Mouse (Mus musculus) kidney, adult 8-10 months (tissue): Measurements from ENCODE around the gene Slc7a1.
"Not testable (repeated sequence)": the region's sequence is repeated elsewhere in the genome, so short reads cannot be mapped to it uniquely, and the experiment has no call there.

ENCODE experiments used
- DNase-seq, 2 experiments: peaks; one replicate each; pipeline ENCODE4 v3.0.0; 2022

The Slc7a1 gene

DNA sequence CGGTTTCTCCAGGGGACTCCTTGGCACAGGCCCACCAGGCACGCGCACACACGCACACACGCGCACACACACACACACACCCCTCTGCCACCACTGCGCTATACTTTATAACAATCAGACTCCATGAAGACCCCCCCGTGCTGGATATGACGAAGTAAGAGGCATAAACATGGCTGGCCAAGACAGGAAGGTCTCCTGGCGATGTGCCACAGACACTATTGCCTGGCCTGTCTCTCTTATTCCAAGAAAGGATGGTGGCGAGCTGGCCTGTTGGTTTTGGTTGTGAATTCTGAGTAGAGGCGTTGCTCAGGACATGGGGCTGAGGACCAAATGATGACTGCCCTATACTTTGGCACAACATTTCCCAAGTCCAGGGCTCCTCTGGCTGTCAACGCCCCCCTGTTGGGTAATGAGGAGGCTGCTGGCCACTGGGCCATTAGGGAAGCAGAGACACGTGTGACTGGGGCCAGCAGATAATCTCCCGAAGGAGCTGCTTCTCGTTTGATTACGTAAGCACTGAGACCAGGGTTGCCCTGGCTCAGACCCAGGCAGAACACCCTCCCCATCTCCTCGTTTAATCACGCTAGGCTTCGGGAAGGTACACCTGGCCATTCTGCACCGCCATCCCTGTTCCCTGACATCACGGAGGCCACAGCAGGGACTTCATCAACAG lies 36.1 kb downstream of the Slc7a1 start:
- DNase-seq = no peak

DNA sequence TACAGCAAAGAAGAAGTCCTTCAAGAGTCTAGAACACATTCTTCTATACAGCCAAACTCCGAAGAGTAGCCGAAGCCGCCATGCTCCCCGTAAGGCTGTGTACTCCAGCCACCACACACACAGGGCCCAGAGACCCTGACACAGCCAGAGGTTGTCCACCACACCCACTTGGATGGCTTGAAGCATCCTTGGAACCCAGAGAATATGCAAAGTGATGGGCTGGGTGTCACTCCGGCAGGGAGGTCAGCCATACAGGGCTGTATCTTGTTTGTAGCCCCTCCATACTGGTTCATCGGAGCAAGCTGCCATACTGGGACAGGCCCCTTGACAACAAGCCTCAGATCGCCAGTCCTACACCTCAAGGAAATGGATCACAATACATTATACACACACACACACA lies 37.4 kb downstream of the Slc7a1 start:
- DNase-seq = no peak

DNA sequence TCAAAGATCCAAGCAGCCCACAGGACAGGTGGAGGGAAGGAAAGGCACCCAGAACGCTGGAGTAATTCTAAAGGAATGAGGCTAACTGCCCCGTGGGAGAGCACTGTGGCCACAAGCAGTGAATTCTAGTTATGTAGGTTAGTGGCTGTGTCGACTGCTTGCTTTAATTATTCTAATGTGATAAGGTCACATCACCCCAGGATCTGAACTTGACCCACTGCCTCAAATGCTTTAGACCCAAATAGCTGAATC lies 38.0 kb downstream of the Slc7a1 start:
- DNase-seq = no peak

DNA sequence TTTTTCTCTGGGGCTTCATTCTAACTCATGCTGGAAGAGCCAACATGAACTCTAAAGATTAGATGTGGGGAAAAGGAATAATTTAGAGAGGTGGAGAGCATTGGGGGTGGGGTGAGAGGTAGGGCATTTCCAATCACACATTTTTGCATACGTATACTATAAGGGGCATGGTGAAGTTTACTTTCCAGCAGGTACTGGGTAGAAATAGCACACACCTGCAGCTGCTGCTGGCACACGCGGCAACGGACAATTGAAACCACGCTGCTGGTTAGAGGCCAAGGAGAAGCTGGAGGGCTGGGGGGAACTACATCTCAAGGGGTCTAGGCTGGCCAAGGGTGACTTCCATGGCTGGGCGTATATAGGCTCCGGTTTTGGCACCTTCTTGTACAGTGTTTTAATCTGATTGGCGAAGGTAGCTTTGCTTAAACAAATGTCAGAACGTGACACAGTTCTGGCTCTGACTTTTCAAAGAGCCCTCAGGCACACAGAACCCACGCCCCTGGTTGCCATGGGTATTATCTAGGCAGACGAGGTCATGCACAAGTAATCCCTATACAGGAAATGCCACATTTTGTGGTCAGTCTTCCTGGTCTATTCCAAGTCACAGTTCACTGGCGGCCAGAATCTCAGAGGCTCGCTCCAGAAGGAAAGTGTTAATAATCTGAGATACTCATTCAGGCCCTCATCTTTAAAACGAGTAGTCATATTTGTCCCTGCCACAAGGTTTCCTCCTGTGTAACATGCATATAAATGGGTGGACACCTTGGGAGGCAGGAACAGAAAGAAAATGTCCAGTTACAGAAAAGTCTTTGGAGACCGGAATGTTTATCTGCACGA lies 38.6 kb downstream of the Slc7a1 start:
- DNase-seq = peak; percentile 30 to 37

DNA sequence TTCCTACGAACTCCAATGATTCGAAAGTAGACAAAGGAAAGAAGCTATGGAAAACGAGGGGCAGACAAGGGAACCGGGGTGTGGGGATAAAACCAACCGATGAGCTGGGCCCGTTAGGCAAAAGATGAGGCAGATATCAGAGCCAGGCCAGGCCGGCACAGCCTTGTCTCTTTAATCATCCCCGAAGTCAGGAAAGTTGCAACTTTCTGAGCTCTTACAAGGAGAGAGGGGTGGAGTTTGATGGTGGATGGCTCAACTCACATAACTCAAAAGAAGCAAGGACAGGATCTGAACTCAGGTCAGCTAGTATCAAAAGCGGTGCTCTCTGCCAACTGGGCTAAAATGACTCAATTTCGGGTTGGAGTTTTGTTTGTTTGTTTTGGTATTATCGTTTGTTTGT lies 40.6 kb downstream of the Slc7a1 start:
- no peak for DNase-seq

DNA sequence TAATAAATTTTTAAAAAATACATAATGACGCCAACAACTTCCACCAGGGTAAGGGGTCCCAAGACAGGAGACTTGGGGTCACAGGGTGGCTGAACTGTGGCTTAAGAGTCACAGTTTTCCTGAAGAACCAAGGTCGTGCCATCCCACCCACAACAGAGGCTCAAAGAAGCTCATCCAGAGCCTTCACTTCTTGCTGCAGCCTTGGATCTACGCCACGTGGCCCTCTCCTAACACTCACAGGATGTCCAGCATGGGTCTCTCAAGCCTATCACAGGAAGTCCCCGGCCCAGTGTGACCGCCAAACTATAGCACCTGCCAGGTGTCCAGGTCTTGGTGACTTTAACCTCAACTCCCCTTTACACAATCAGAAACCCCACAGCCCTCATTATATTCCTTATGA lies 42.5 kb downstream of the Slc7a1 start:
- DNase-seq = no peak

DNA sequence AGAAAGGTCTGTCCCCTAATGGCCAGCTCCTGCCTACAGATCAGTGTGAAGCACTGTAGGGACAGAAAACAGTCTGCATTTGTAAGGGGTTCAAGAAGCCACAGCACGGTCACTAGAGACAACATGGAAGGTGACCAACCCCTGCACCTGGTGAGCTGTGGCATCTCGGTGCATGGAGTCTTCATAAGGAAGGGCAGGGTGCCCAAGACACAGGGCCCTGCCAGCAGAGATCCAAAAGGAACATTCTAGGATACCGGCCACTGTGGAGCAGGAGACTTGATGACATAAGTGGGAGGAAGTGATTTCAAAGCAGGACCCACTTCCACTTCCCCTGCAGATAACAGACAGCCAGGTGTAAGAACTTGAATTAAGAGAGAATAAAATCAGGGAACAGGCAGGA lies 43.9 kb downstream of the Slc7a1 start:
- DNase-seq = no peak

DNA sequence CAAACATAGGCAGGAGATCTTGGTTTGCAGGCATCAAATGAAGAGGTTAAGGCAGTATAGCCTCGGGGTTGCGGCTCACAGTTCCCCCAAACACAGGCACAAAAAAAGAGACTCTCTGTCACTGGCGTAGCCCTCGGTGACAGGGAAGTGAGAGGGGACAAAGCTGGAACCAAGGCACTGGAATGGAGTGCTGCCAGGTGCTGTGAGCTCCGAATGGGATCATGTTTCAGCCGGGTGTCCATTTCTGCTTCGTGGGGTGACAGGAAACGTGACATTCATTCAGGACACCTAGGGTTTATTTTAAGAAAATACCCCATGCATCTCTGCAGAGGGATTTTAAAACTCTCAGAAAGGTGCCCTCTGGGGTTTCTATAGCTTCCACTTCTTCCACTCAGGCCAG lies 45.2 kb downstream of the Slc7a1 start:
- no peak for DNase-seq

DNA sequence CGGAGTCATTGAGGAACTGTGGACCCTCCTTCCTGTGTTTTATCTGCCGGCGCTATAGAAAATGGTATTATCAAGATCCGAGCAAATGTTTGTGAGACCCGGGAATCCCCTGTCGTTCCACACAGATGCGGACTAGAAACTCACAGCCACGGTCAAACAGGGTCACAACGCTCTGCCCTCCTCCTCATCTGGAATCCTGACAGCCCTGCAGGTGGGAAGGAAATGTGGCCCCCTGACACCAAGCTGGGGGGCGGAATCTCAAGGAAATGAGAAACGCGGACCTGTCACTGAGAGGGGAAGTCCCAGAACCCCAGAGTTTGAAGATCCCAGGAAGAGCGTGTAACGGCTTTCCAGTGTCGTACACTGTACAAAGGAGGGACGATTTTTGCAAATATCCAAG lies 46.3 kb downstream of the Slc7a1 start:
- no peak for DNase-seq

DNA sequence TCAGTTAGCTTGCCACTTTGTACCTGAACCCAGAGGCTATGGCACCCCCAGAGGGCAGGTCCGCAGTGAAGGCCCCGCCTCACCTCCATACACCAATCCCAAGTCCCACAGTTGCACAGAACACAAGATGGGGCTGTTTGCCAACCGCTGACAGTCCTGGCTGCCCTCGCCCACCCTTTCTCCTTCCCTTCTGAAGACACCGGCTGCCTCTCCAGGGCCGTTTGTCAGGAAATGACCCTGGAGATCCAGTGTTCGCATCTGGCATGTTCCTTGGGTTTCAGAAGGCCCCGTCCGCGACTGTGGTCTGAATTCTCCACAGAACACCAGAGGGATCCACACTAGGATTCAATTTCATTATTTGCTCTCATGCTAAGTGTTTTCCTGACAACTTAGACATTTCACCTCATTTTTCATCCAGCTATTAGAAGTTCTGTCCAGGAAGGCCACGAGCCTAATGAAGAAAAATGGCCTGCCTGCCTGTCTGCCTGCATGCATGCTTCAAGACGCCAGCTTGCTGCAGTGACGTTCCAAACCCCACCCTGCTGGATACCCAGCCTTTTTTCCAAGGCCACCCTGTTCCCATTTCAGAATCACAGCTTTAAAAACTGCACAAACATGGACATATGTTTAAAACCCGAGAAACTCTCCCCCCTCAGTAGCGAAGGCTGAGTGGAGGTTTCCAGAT lies 50.2 kb downstream of the Slc7a1 start:
- no peak for DNase-seq

DNA sequence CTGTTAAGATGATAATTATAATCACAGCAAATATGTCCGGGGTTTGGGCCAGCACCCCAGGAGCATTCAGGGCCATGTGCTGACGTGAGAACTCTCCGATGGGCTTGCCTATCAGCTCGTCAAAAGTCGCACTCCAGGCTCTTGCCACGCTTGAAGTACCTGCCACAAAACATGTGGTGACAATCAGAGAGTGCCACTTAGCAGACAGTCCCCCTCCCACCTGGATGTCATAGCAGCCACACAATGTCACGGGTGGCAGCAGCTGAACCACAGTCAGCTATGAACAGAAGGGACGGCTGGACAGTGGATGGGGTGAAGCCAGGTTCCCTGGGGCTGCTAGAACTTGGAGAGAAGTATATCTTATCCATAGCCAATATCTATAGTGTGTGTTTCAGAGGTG lies 51.6 kb downstream of the Slc7a1 start:
- no peak for DNase-seq

DNA sequence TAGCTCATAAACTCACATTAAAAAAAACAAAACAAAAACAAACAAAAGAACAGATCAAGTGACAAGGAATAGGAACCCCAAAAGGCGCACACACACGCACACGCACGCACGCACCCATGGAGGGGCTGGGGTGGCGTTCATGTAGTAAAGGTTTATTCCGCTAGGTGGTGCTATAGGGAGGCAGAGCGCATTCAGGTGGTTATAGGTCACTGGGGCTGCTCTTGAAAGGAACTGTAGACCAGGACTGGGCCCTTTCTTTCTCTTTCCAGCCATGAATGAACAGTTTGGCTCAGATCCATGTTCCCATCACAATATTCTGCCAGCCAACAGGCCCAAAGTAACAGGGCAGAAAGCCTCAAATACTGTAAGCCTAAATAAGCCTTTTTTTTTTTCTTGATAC lies 53.2 kb downstream of the Slc7a1 start:
- DNase-seq = no peak

DNA sequence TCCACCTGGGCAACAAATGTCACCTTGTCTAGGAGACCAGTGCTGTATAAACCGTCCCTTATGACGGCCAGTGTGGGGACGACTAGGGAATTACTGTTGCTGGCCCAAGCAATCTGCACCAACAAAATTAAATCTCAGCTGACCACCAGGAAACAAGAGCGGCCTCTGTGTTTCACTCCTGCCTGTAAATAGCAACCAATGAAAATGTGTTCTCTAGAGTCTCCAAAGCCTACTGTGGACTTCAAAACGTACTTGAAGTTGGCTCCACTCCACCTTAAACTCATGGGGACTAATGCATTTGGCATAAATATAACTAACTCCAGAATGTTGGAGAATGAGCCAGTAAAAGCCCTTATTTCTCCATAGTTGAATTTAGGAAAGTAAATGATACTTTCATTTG lies 55.3 kb downstream of the Slc7a1 start:
- DNase-seq = no peak

DNA sequence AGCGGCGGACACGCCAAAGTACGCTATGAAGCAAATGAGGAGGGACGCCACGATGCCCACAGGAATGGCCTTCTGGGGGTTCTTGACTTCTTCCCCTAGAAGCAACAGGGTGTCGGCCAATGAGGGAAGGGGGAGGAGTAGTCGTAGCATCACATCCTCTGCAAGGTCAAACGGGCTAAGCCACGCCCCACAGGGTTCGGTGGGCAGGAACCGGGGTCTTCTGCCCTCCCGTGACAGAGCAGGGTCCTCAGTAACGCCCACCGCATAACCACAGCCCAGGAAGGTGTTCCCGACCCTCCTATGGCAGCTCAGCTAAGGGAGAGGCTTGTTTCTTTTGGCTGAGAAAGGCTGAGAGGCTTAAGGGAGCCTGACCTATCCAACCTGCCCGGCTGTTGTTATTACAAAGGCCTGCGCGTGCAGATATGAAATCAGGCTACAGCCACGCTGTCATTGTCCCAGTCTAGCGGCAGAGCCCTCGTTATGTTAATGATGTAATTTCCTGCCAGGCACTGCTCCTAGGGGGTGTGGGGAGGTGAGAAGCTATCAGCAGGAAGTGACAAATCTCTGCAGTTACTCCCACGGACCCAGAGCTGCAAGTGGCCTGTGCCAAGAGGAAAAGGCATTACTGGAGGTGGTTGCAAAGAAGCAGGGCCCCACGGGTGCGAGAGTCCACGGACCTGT lies 57.5 kb downstream of the Slc7a1 start:
- DNase-seq = peak; percentile 26 to 34

DNA sequence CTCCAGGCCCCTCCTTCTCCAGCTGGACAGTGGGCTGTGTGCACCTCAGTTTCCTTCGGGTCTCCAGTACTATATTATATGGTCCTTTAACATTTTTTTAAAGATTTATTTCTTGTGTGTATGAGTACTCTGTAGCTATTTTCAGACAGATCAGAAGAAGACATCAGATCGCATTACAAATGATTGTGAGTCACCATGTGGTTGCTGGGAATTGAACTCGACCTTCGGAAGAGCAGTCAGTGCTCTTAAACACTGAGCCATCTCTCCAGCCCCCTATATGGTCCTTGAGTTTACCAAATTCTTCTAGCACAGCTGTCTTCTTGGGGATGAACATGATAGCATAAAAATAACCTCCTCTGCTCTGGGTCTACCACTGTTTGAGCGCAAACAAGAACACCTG lies 60.6 kb downstream of the Slc7a1 start:
- no peak for DNase-seq

DNA sequence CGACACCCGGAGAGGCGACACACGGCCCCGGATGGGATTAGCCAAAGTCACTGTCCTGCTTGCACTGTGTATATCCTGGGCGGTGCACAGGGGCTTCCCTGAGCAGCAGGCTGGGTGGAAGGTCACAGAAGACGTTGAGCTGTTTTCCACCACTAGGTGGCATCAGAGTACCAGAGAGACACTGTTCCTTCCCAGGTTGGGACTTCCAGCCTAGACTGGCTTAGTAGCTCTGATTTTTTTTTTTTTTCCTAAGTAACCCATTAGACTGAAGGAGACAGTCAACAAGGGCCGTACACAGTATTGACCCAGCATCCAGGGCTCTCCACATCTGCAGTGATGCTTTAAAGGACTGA lies 67.1 kb downstream of the Slc7a1 start:
- DNase-seq = peak; percentile 62 to 77

DNA sequence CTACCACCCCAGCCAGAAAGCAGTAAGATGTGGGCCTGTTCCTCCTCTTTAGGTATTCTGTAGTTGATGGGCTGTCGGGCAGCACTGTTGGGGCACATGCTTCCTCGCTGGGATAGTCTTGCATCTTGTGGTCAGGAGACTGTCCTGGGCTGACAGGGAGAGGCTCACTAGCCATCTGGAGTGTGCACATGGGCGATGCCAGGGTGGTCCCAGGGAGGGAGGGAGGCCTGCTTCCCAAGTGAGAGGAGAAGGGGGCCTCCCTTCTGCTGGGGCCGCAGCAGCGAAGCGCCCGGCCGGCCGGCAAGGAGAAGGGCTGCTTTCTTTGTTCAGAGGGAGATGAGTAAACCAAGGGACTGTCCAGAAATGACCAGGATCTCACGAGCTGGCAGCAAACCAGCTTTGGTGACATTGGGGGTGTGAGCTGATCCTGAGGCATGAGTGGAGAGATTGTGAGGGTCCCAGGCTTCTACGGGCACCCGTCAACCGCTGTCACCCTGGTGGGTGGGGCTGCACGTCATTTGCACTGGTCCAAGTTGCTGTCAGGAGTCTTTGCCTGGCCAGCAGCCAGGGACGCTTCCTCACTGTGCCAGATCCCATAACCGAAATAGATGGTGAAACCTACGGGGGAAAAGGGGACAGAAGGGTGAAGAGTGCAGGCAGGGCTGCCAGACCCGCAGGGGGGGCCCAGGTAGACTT lies 67.6 kb downstream of the Slc7a1 start:
- DNase-seq = no peak

DNA sequence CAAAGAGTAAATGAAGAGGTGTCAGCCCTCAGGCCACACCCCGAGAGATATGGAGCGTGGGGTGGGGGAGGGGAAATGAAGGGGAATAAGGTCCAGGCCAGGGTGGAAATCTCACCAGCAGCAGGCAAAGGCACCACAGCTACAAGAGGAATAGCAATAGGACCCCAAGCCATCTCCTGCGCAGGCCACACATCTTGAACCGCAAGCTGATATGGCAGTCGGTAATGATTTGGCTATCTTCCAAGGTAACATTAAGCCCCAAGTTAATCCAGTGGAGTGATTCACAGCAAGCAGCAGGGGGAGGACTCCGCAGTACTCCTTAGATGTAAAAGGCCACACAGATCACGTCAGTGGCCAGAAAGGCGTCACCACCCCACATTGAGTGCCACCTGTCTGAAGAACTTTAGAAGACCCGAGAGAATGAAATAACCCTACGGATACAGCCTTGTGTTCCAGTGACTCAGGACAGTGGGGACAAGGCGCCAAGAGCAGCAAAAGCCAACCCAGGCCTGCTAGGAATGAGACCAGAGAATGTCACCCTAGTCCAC lies 68.4 kb downstream of the Slc7a1 start:
- no peak for DNase-seq

DNA sequence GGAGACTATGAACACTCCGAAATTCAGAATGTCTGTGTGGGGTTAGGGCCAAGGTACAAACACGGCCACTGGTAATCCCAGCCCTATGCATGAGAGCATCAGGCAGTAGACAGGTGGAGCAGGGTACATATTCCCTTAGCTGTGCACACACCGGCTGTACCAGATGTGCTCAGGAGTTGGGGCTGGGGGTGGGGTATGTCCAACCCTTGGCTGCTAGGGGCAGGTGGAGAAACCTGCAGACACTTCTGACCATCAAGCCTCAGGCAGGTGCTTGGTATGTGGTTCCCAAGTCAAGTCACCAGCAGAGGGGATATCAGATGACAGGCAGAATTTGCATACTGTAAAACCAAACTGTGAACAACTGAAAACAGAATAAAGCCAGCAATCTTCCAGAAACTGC lies 70.7 kb downstream of the Slc7a1 start:
- no peak for DNase-seq

DNA sequence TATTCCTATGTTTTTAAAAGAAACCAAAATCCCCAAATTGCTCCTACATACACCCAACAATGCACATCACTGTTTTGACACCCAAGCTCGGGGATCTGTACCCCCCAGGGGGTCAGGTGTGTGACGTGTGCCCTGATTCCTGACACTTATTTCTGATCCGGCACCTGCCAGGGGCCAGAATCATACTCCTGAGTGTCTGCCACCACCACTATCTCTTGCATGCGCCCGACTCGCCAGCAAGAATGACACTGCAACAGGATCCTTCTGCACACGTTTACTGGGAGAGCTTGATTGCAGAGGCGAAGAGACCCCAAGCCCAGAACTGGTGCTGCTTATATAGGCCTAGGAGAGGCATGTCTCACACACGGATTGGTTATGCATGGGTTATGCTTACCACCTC lies 73.4 kb downstream of the Slc7a1 start:
- not testable (repeated sequence) for DNase-seq

DNA sequence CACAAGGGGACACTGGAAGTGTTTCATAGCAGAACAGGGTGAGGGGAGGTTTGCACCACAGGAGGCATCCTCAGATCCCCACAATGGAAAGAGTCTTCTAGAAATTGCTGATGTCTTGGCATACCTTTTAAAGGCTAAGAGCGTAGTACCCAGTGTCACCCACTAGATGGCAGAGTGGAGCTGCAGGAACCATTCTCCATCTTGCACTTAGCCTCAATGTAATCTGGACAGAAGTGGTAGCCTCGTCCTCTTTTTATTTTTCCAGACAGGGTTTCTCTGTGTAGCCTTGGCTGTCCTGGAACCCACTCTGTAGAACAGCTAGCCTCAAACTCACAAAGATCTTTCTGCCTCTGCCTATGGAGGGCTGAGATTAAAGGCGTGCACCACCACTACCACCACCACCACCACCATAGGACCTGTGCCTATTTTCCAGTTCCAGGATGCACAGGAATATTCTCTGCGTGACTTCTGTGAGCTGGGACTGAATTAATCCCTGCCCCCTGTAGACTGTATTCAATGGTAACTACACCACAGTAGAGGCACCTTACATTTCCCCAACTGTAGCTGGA lies 74.3 kb downstream of the Slc7a1 start:
- peak in 1 of 2 experiments; percentile 29 for DNase-seq

DNA sequence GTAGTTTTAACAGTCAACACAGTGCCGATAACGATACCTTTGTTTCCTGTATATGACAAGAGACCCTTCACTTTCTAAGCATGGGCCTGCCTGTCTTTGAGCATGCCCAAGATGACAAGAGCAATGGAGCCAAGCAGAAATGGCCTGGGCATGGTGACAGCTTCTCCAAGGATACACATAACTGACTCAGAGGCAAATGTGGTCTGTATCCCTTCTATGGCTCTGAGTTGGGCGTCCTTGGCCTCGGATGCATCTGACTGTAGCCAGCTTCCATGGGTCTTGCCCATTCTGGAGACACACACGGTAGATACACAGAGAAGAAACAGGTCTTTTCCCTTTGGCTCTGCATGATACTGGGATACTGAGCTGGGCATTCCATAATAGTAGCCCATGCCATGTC lies 84.8 kb downstream of the Slc7a1 start:
- DNase-seq = no peak

DNA sequence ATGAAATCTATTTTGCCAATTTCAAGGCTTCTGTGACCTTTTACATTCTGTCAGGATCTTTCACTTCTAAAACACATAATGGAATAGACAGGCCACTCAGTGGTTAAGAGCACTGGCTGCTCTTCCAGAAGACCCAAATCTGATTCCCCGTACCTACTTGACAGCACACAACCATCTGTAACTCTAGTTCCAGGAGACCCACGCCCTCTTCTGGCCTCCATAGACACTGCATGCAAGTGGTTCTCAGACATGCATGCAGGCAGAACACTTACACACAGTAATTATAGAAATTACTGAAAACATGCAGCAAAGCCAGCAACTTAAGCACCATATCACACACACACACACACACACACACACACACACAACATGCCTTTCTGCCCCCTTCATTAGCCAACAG lies 87.3 kb downstream of the Slc7a1 start:
- DNase-seq = no peak
